Mouse (Mus musculus): ENCODE measurements around the gene Cdc16.

The Cdc16 gene

GRCm38 (mm10) chr8:13799566-13799965, 42.1 kb downstream of the Cdc16 start:
- DNase-seq (ENCODE audit: low spot score) = no peak

- no peak for DNase-seq (ENCODE audit: low spot score)
Observed at GRCm38 (mm10) chr8:13828598-13829172, 71.2 kb downstream of the Cdc16 start.

All from yolk sac, embryonic 10.5 days (tissue).